Mouse (Mus musculus) lung, postnatal 0 days (tissue): ENCODE results near the gene Umps. TPM values are rescaled to one million over a fixed set of nuclear protein-coding genes. Genes with fewer than 3 reads are reported as not detected.

Experiments
- ATAC-seq: fragments of 200-750 bp; cut with Nextera tagmentation; 2 replicates; pipeline ENCODE4 v1.8.0; 2017; ENCODE audit warnings: moderate library complexity
- DNase-seq: peaks from one replicate; pipeline ENCODE4 v3.0.0-alpha.2; 2016; ENCODE audit warnings: low spot score
- H3K27ac ChIP-seq: fragments of 300-500 bp; sonication (generic); 2 replicates; pipeline ENCODE4 v1.5.1; 2014; ENCODE audit warnings: antibody characterized with exemption, mild to moderate bottlenecking, low read length, mixed read lengths
- H3K27me3 ChIP-seq: fragments of 300-500 bp; sonication (generic); replicated peaks from 2 replicates; pipeline ENCODE4 v1.6.1; 2014; ENCODE audit warnings: low read length, mixed read lengths; ENCODE audit not compliant: insufficient read depth
- H3K36me3 ChIP-seq: fragments of 300-500 bp; sonication (generic); 2 replicates; pipeline ENCODE4 v1.6.1; 2014; ENCODE audit warnings: low read length, mixed read lengths; ENCODE audit not compliant: insufficient read depth
- H3K4me1 ChIP-seq: fragments of 300-500 bp; sonication (generic); 2 replicates; pipeline ENCODE4 v1.6.1; 2014; ENCODE audit warnings: antibody characterized with exemption, low read depth, low read length, mixed read lengths; ENCODE audit not compliant: insufficient read depth
- H3K4me2 ChIP-seq: fragments of 300-500 bp; sonication (generic); replicated peaks from 2 replicates; pipeline ENCODE4 v1.6.1; 2014; ENCODE audit warnings: low read depth, mild to moderate bottlenecking, low read length, moderate library complexity, mixed read lengths
- H3K4me3 ChIP-seq: fragments of 300-500 bp; sonication (generic); 2 replicates; pipeline ENCODE4 v1.5.1; 2014; ENCODE audit warnings: low read depth, low read length
- H3K9ac ChIP-seq: fragments of 300-500 bp; sonication (generic); replicated peaks from 2 replicates; pipeline ENCODE4 v1.6.1; 2014; ENCODE audit warnings: low read depth, mild to moderate bottlenecking
- H3K9me3 ChIP-seq: fragments of 300-500 bp; sonication (generic); 2 replicates; pipeline ENCODE4 v1.6.1; 2016; ENCODE audit warnings: low read length, mixed read lengths
- CTCF ChIP-seq: IDR thresholded peaks from 2 replicates; pipeline ENCODE4 v1.5.1; 2016; ENCODE audit warnings: antibody characterized with exemption, mild to moderate bottlenecking
- EP300 ChIP-seq: IDR thresholded peaks from 2 replicates; pipeline ENCODE4 v1.6.1; 2016; ENCODE audit warnings: antibody characterized with exemption, mild to moderate bottlenecking, control low read depth
- WGBS: fragments of 180-500 bp; shearing (Covaris S2); extraction: QIAGEN DNeasy Blood & Tissue Kit; methylation state at CpG from one replicate; pipeline ENCODE4 v1.1.7; 2014; 5-methylcytosine and 5-hydroxymethylcytosine counted together
- polyA plus RNA-seq: library from polyadenylated mRNA; unstranded; fragments of >200 nt; fragmentation: Nextera tagmentation; extraction: Ambion mirVana; gene quantifications from 2 replicates; pipeline ENCODE4 v1.2.1, GENCODE M21; 2015

Umps gene
- polyA plus RNA-seq, 1 experiment from 2014 or later, result 10.3 TPM

DNA sequence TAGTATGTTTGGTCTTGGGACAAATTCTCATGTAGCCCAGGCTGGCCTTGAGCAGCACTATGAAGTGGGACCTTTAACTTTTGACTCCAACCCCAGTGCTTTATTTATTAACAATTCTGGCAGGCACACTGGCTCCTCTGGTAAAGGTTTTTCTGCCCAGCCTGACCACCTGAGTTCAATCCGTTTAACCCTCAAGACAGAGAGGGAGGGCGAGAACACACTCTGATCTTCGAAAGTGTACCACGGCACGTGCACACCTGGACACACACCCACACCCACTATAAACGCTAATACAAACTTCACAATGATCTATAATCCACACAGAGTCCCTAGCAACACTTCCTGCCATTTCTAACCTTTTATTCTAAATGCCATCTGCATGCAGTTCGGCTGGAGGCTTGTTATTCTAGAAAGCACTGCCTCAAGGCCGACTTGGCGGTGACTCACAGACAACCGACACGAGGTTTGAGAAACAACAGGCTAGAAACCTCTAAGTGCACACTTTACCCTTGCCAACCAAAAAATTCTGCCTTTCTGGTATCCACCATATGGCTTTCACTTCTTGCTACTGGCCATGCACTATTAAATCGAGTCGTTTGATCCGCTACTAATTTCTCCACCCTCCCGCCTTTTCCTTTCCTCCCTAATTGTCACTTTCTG, 830 bp downstream of the Umps start:
- H3K27me3 ChIP-seq, result no peaks in the 10 kb centered on the region
- H3K36me3 ChIP-seq, result peaks cover 3% of the 10 kb centered on the region; the same call in 1 of the 2 replicates
- H3K9ac ChIP-seq, result peak overlapping the region; percentile 69
- WGBS, result 5% methylated on average over 15 of the region's 15 CpGs
- H3K27ac ChIP-seq, result peak overlapping the region; percentile 65; the same call in 1 of the 2 replicates
- peaks cover 9% of the 10 kb centered on the region; the same call in 1 of the 2 replicates for H3K4me1 ChIP-seq
- H3K4me2 ChIP-seq, result peak overlapping the region; percentile 93
- no peak for TF ChIP-seq CTCF
- TF ChIP-seq EP300, result no peak
- DNase-seq (peak; percentile 50), ATAC-seq (peak; percentile 34; the same call in 1 of the 2 replicates)
- H3K4me3 ChIP-seq, result peak overlapping the region; percentile 77
- no peaks in the 10 kb centered on the region for H3K9me3 ChIP-seq

- Histone ChIP-seq H3K4me2 (no peak overlapping the region), H3K27ac (no peak overlapping the region), H3K27me3 (no peaks in the 10 kb centered on the region), H3K4me3 (no peak overlapping the region), H3K9me3 (no peaks in the 10 kb centered on the region), H3K9ac (no peak overlapping the region), H3K36me3 (peaks cover 9% of the 10 kb centered on the region; the same call in 1 of the 2 replicates), H3K4me1 (peaks cover 9% of the 10 kb centered on the region; the same call in 1 of the 2 replicates)
- DNase-seq (no peak), ATAC-seq (no peak)
- TF ChIP-seq EP300 (no peak), CTCF (no peak)
- 73% methylated on average over 6 of the region's 6 CpGs for WGBS
Observed at GRCm38 (mm10) chr16:33963509-33963908, 3.3 kb downstream of the Umps start.

DNA sequence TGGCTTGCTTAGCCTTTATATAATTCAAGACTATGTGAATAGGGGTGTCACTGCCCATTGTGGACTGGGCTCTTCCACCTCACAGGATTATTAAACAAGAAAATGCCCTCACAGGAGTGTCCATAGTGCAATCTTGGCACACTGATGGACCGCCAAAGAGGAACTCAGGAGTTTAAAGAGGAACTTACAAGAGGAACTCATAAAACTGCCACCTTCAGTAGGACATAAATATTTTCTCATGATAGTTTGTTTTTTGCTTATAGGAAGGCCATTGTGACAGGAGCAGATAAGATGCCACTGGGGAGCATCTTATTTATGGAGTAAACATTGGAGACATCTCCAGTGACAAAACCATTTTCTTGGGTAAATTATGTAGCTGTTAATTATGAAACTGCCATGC, 12.0 kb downstream of the Umps start:
- no peak for ATAC-seq
- H3K36me3 ChIP-seq, result peaks cover 15% of the 10 kb centered on the region; the same call in 1 of the 2 replicates
- DNase-seq, result no peak
- no peaks in the 10 kb centered on the region for H3K9me3 ChIP-seq
- no peak overlapping the region for H3K4me2 ChIP-seq
- no peak overlapping the region for H3K9ac ChIP-seq
- H3K4me3 ChIP-seq, result no peak overlapping the region
- H3K27me3 ChIP-seq, result no peaks in the 10 kb centered on the region
- 80% methylated on average over 1 of the region's 1 CpGs for WGBS
- no peak for TF ChIP-seq EP300
- TF ChIP-seq CTCF, result no peak
- no peaks in the 10 kb centered on the region for H3K4me1 ChIP-seq
- H3K27ac ChIP-seq, result no peak overlapping the region

GRCm38 (mm10) chr16:33953008-33953407, 13.8 kb downstream of the Umps start:
- no peaks in the 10 kb centered on the region for H3K4me1 ChIP-seq
- ATAC-seq (no peak), DNase-seq (no peak)
- H3K4me2 ChIP-seq, result no peak overlapping the region
- H3K4me3 ChIP-seq, result no peak overlapping the region
- 72% methylated on average over 4 of the region's 4 CpGs for WGBS
- peaks cover 10% of the 10 kb centered on the region for H3K36me3 ChIP-seq
- TF ChIP-seq EP300 (no peak), CTCF (no peak)
- no peaks in the 10 kb centered on the region for H3K9me3 ChIP-seq
- H3K9ac ChIP-seq, result no peak overlapping the region
- H3K27me3 ChIP-seq, result no peaks in the 10 kb centered on the region
- H3K27ac ChIP-seq, result no peak overlapping the region

- peak; percentile 91 for ATAC-seq
- H3K36me3 ChIP-seq, result peaks cover 4% of the 10 kb centered on the region
- no peaks in the 10 kb centered on the region for H3K4me1 ChIP-seq
- DNase-seq, result peak; percentile 93
- H3K9ac ChIP-seq, result no peak overlapping the region
- no peaks in the 10 kb centered on the region for H3K9me3 ChIP-seq
- no peaks in the 10 kb centered on the region for H3K27me3 ChIP-seq
- no peak overlapping the region for H3K4me2 ChIP-seq
- no peak overlapping the region for H3K4me3 ChIP-seq
- TF ChIP-seq CTCF (peak; percentile 99), EP300 (no peak)
- H3K27ac ChIP-seq, result no peak overlapping the region
- WGBS, result 24% methylated on average over 4 of the region's 4 CpGs
Observed at GRCm38 (mm10) chr16:33950830-33951229, 16.0 kb downstream of the Umps start.

GRCm38 (mm10) chr16:33950386-33950785, 16.5 kb downstream of the Umps start:
- DNase-seq, result no peak
- peaks cover 4% of the 10 kb centered on the region; the same call in 1 of the 2 replicates for H3K36me3 ChIP-seq
- H3K4me2 ChIP-seq, result no peak overlapping the region
- WGBS, result 74% methylated on average over 6 of the region's 6 CpGs
- H3K9ac ChIP-seq, result no peak overlapping the region
- no peak overlapping the region for H3K27ac ChIP-seq
- no peak overlapping the region for H3K4me3 ChIP-seq
- ATAC-seq, result 0 out of 2 replicates have a peak, but pooled peaks have one; percentile 7
- TF ChIP-seq EP300, result no peak
- TF ChIP-seq CTCF, result peak; percentile 40
- H3K27me3 ChIP-seq, result no peaks in the 10 kb centered on the region
- H3K9me3 ChIP-seq, result no peaks in the 10 kb centered on the region
- no peaks in the 10 kb centered on the region; the same call in 1 of the 2 replicates for H3K4me1 ChIP-seq
